Mouse (Mus musculus): ENCODE data around the gene Enox1.

The Enox1 gene

GRCm38 (mm10) chr14:77456876-77457275 is 300.3 kb downstream of the Enox1 start:
- DNase-seq (ENCODE audit: low spot score): no peak

GRCm38 (mm10) chr14:77458217-77458616 is 301.7 kb downstream of the Enox1 start:
- no peak for DNase-seq (ENCODE audit: low spot score)

GRCm38 (mm10) chr14:77463919-77464318 is 307.4 kb downstream of the Enox1 start:
- DNase-seq (ENCODE audit: low spot score): no peak

- DNase-seq (ENCODE audit: low spot score): no peak
Observed at GRCm38 (mm10) chr14:77464782-77465181, 308.2 kb downstream of the Enox1 start.

GRCm38 (mm10) chr14:77470577-77470976 is 314.0 kb downstream of the Enox1 start:
- no peak for DNase-seq (ENCODE audit: low spot score)

- no peak for DNase-seq (ENCODE audit: low spot score)
Observed at GRCm38 (mm10) chr14:77473501-77473900, 316.9 kb downstream of the Enox1 start.

- no peak for DNase-seq (ENCODE audit: low spot score)
Observed at GRCm38 (mm10) chr14:77474026-77474425, 317.5 kb downstream of the Enox1 start.

- DNase-seq (ENCODE audit: low spot score): no peak
Observed at GRCm38 (mm10) chr14:77475134-77475820, 318.7 kb downstream of the Enox1 start.

GRCm38 (mm10) chr14:77477704-77478103 is 321.1 kb downstream of the Enox1 start:
- no peak for DNase-seq (ENCODE audit: low spot score)

GRCm38 (mm10) chr14:77478210-77478609 is 321.6 kb downstream of the Enox1 start:
- no peak for DNase-seq (ENCODE audit: low spot score)

- DNase-seq (ENCODE audit: low spot score): no peak
Observed at GRCm38 (mm10) chr14:77478692-77479091, 322.1 kb downstream of the Enox1 start.

- no peak for DNase-seq (ENCODE audit: low spot score)
Observed at GRCm38 (mm10) chr14:77483076-77483475, 326.5 kb downstream of the Enox1 start.

GRCm38 (mm10) chr14:77484951-77485447 is 328.4 kb downstream of the Enox1 start:
- DNase-seq (ENCODE audit: low spot score): no peak

GRCm38 (mm10) chr14:77490699-77491098 is 334.1 kb downstream of the Enox1 start:
- no peak for DNase-seq (ENCODE audit: low spot score)

- DNase-seq (ENCODE audit: low spot score): no peak
Observed at GRCm38 (mm10) chr14:77491731-77492130, 335.2 kb downstream of the Enox1 start.

GRCm38 (mm10) chr14:77499996-77500581 is 343.5 kb downstream of the Enox1 start:
- DNase-seq (ENCODE audit: low spot score): no peak

GRCm38 (mm10) chr14:77504458-77505135 is 348.0 kb downstream of the Enox1 start:
- DNase-seq (ENCODE audit: low spot score): no peak

GRCm38 (mm10) chr14:77506341-77506740 is 349.8 kb downstream of the Enox1 start:
- DNase-seq (ENCODE audit: low spot score): no peak

- DNase-seq (ENCODE audit: low spot score): no peak
Observed at GRCm38 (mm10) chr14:77508036-77508435, 351.5 kb downstream of the Enox1 start.

GRCm38 (mm10) chr14:77509042-77509441 is 352.5 kb downstream of the Enox1 start:
- no peak for DNase-seq (ENCODE audit: low spot score)

- DNase-seq (ENCODE audit: low spot score): no peak
Observed at GRCm38 (mm10) chr14:77509924-77510323, 353.4 kb downstream of the Enox1 start.

GRCm38 (mm10) chr14:77511137-77511870 is 354.7 kb downstream of the Enox1 start:
- DNase-seq (ENCODE audit: low spot score): no peak

Measured in testis, postnatal 10 days (tissue).